ENCODE assay signal across 8 mouse cellular contexts in the genomic region with DNA sequence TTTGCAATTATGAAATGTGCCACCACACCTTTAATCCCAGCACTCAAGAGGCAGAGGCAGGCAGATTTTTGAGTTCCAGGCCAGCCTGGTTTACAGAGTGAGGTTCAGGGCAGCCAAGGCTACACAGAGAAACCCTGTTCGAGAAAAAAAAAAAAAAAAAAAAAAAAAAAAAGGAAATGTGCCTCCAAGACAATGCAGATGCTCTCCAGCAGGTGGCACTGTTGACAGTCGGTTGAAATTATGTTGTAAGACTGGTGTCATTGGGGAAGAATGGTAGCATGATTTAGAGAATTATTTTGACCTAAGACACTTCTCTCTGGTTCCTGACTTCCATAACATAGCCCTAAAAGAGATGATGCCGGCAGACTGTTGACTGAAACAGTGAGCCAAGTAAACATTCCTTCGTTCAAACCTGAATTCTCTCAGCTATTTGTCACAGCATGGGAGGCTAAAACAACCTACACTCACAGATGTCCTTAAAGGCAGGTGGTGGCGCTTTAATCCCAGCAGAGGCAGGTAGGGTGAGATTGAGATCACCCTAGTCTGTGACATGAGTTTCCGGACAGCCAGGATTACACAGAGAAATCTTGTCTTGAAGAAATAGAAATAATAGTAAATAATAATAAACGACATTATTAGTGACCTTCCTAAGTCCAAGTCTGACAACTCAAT.
DNase-seq lines count a peak whose midpoint lies in the region; ATAC-seq and TF ChIP-seq lines count a peak whose summit lies in the region.

No protein-coding gene starts in this region.

- H3K4me1 ChIP-seq in neural tube, embryonic 12.5 days = no peaks in the 10 kb centered on the region

- H3K9ac ChIP-seq in neural tube, embryonic 12.5 days = no peak overlapping the region

- no peak overlapping the region for H3K4me2 ChIP-seq in neural tube, embryonic 12.5 days (replicated peaks)

- H3K9me3 ChIP-seq in neural tube, embryonic 12.5 days = no peaks in the 10 kb centered on the region

- no peaks in the 10 kb centered on the region for H3K36me3 ChIP-seq in neural tube, embryonic 12.5 days

- 47% methylated on average over 7 of the region's 7 CpGs for WGBS in neural tube, embryonic 12.5 days

- no peak overlapping the region for H3K27ac ChIP-seq in layer of hippocampus, adult 2 months
- no peak overlapping the region for H3K27ac ChIP-seq in neural tube, embryonic 12.5 days

- peak; percentile 43 to 65 for DNase-seq in heart, postnatal 14 days
- no peak for DNase-seq in heart, adult 9 months (ENCODE audit: low spot score in 2 of 2)
- DNase-seq in thymus, postnatal 4 days = peak; percentile 48
- no peak for DNase-seq in thymus, postnatal 25 days
- DNase-seq in cerebellum, postnatal 36 days = peak; percentile 36 to 51
- DNase-seq in layer of hippocampus, adult 2 months (ENCODE audit: low spot score in 2 of 2) = peak; percentile 9 to 51
- no peak for DNase-seq in spleen, postnatal 14 days (ENCODE audit: low spot score in 2 of 2)

- peak; percentile 74 for TF ChIP-seq CTCF in layer of hippocampus, adult 2 months (conservative IDR thresholded peaks at IDR 0.05)

- H3K27me3 ChIP-seq in neural tube, embryonic 12.5 days (replicated peaks) = no peaks in the 10 kb centered on the region

- H3K4me3 ChIP-seq in layer of hippocampus, adult 2 months = no peak overlapping the region
- H3K4me3 ChIP-seq in neural tube, embryonic 12.5 days = no peak overlapping the region

- intact Hi-C loops in heart, postnatal 14 days (cut with DNase I) = no loop called here

- peak; percentile 21; the same call in 1 of the 2 replicates for ATAC-seq in neural tube, embryonic 12.5 days (ENCODE audit: low FRiP score, low read depth)

Comparison
In these comparisons a context has a peak if more than half of its experiments do, and no peak if none do; other contexts are left out.
1. DNase-seq: peak in heart, postnatal 14 days (2 of 2), thymus, postnatal 4 days (single experiment), cerebellum, postnatal 36 days (2 of 2) and layer of hippocampus, adult 2 months (2 of 2); none in heart, adult 9 months (0 of 2), thymus, postnatal 25 days (single experiment) and spleen, postnatal 14 days (0 of 2).